Mouse (Mus musculus) mesoderm, embryonic 11.5 days (tissue): ENCODE measurements around the gene Zfp319.
"Not testable (repeated sequence)": the region's sequence is repeated elsewhere in the genome, so short reads cannot be mapped to it uniquely, and the experiment has no call there.

ENCODE experiments used
- DNase-seq: peaks from one replicate; pipeline ENCODE4 v3.0.0-alpha.2; 2012; ENCODE audit warnings: low read depth, low spot score

Gene Zfp319

DNA sequence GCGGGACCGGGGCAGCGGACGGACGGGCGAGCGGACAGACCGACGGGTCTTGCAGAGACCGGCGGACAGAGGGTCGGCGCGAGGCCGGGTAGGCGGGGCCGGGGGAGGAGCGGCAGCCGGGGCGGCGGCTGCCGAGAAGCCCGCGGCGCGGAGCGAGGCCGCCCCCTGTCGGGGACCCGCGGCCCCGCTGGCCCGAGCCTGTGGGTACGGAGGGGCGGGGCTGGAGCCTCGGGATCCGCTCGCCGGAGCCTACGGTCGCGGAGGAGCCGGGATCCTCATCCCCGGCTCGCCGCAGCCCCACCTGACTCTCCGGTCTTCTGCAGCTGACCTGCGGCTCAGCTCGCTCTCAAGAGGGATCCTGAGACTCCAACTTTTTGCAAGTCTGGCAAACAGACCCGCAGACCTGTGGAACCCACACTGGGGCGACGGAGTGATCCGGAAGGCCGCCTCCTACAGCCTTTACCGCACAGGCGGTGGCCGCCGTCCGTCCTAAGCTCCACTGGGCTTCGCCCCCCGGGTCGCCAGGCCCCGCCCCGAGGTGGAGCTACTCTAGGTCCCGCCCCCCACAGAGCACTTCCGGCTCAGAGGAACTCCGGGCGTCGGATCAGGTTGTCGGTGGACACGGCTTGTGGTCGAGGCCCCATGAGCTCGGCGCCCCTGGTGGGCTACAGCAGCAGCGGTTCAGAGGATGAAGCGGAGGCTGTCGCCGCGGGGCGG, at the start of gene Zfp319, which contains the start of gene Usb1:
Zfp319 (minus strand) TSS at position 231 of the 717 bp plus-strand sequence.
Usb1 (plus strand) TSS at position 565 of the 717 bp plus-strand sequence.
- DNase-seq, result peak; percentile 97

DNA sequence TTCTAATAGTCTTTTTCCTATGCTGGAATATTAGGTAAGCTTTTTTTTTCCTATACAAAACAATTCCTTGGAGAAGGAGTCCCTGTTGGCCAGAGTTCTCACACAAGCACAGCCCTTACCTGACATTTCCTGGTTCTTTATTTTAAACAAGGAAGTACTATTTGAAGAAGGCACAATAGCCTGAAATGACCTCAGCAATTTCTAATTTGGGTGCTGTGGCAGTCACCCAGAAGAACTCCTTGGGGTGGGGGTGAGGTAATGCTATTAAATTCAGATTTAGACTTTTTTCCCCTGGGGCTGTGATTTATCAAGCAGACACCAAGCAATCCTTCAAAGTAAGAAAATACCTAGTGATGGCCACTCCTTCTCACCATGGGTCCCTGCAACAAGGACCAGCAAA, 49.2 kb upstream of the Zfp319 start:
- DNase-seq, result no peak

- DNase-seq, result not testable (repeated sequence)
Measured at GRCm38 (mm10) chr8:95378928-95379327, 47.2 kb upstream of the Zfp319 start.

- no peak for DNase-seq
Measured at GRCm38 (mm10) chr8:95377863-95378291, 46.1 kb upstream of the Zfp319 start.

DNA sequence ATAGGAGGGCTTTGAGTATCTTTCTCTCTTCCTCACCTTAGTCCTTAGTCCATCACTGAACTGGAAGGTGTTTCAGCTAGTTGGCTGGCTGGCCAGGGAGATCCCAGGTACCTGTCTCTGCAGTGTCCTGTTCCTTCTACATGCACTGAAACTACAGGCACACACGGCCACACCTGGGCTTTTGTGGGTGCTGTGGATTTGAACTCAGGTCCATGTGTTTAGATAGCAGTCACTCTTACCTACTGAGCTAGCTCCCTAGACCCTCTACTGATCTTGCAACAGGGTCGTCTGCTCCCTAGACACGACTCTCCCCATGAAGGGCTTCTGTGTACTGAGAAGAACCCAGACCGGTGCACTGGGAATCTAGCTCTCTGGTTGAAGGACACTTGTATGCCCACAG, 45.4 kb upstream of the Zfp319 start:
- DNase-seq, result no peak

DNA sequence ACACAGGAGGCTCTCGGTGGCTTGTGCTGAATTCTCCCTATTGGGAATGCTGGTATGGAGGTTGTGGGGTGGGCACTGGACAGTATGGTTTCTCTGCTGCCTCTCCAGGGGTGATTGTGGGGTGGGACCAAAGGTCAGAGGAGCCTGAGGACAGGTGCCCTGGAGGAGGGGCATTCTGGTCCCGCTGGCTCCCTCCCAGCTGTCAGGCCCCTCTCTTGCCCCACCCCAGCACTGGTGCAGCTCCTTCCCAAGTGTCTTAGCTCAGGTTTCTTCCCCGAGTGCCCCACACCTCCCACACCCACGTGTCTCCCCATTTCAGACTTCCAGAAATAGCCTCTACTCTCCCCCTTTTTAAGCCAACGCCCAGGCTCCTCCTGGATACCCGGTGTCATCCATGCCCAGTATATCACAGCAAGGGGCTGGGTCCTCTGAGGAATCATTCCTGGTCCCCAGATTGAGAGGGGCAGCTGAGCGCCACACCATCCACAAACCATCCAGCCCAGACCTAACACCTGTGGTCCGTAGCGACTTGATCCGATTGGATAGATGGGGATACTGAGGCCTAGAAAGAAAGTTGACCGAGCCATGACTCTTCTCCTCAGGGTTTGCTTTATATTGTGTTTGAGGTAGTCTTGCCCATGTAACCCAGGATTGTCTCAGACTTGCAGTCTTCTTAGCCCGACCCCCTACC, 44.7 kb upstream of the Zfp319 start:
- DNase-seq, result no peak

DNA sequence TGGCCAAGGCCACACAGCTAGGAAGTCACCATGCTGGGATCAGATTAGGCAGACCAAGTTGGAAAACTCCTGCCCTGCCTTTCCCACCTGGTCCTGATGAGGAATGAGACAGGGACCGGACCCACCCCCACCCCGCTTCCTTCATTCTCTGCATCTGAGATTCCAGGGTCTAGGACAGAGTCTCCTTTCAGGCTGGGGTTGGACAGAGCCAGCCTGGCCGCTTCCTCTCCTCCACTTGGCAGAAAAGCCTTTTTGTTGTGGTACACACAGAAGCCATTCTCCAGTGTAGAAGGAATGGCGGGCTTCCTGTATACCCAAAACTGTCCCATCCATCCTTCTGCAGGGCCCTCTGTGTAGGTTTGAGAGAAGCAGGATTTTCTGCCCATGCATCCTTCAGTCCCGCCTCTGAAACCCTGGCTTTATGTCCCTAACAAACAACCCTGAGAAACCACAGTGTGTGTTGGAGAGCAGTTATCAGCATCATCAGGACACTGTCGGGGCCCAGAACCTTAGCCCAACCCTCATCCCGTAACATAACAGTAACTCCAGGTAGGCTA, 43.7 kb upstream of the Zfp319 start:
- DNase-seq, result no peak

DNA sequence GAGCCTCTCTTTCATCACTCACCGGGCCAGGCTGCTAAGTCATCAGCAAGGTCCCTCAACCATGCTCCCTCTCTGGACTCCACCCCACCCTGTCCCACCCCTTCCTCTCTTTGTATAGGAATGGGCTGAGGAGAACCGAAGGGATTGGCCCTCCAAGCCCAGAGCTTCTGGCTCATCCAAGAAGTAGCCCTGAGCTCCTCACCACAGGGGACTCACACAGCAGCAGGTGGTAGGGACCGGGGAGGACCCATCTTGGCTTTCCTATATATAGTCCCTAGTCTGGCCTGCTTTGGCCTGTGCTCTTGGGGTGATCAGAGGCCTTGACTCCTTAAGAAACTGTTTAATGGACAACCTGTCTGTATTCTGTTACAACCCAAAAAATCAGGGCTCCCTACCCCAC, 42.7 kb upstream of the Zfp319 start:
- no peak for DNase-seq

DNA sequence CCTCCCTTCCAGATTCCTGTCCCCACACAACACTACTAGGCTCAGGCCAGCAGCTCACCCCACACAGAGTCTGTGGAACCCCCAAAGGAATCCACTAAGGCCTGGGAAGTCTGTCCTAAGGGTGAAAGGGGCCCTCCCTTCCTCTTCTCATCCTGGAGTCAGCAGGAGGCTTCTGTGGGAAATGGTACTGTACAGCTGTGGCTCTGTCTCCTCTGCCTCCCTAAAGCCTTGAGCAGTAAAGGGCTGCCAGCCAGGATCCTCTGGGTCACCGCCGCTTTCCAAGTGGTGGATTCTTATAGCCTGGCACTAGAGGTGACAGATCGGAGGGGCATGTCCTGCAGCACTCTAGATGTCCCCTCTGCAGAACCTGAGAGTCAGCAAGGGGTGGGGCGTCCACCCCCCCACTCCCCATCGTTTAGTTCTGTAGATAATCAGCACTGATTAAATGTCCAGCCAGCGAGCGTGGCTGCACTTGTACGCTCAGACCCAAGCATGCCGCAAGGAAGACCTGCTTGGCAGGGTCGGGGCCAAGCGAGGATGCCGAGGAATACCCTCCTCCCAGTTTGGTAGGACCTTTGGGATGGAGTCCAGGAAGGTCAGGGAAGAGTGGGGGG, 41.7 kb upstream of the Zfp319 start:
- DNase-seq, result no peak

GRCm38 (mm10) chr8:95369581-95370326, 38.0 kb upstream of the Zfp319 start:
- peak; percentile 30 for DNase-seq

- no peak for DNase-seq
Measured at GRCm38 (mm10) chr8:95363849-95364248, 32.1 kb upstream of the Zfp319 start.

GRCm38 (mm10) chr8:95362272-95362671, 30.5 kb upstream of the Zfp319 start:
- no peak for DNase-seq

DNA sequence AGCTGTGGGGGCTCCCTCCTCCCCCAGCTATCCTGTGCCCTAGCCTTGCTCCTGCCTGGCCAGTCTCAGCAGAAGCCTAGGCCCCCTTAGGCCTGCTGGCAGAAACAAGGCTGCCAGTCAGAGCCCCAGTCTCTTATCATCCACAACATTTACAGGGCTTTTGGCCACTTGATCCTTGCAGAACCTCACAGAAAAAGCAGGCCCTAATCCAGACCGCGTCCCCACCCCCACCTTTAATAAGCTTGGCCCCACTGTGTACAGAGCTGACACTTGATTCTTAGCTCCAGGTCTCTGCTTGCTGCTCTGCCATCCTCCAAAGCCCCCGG, 29.2 kb upstream of the Zfp319 start:
- DNase-seq, result no peak

DNA sequence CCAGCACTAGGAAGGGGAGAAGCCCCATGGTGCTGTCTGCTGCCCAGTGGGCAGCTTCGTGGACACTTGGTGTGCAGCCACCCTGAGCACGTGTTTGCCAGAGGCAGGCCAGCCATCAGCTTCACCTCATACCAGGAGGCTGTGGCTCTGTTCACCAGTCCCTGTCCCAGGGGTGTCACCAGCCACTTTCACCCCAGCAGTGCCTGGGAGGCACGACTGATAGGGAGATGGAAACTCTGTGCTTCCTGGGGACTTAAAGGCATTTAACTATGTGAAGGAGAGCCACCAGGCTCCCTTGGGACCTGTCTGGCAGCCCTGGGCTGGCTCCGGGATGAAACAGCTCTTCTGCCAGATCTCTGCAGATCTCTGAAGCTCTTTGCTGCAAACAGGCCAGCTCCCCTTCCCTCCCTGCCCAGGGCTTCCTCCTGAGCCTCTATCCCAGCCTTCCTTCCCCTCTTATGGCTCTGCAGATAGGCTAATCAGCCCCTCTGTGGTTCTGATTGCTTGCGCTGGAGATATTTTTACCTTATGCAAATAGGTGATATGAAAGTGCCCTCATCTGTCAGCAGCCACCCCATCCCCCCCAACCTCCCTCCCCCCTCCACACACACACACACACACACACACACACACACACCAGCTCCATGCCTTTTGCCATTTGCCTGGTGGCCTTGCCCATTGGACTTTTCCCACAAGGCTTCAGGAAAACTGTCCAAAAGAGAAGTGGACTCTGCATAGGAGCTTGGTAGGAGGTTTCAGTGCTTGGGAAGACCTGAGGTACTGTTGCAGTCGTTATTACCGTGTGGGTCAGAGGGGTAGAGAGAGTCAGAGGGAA, 28.6 kb upstream of the Zfp319 start:
- DNase-seq, result no peak

DNA sequence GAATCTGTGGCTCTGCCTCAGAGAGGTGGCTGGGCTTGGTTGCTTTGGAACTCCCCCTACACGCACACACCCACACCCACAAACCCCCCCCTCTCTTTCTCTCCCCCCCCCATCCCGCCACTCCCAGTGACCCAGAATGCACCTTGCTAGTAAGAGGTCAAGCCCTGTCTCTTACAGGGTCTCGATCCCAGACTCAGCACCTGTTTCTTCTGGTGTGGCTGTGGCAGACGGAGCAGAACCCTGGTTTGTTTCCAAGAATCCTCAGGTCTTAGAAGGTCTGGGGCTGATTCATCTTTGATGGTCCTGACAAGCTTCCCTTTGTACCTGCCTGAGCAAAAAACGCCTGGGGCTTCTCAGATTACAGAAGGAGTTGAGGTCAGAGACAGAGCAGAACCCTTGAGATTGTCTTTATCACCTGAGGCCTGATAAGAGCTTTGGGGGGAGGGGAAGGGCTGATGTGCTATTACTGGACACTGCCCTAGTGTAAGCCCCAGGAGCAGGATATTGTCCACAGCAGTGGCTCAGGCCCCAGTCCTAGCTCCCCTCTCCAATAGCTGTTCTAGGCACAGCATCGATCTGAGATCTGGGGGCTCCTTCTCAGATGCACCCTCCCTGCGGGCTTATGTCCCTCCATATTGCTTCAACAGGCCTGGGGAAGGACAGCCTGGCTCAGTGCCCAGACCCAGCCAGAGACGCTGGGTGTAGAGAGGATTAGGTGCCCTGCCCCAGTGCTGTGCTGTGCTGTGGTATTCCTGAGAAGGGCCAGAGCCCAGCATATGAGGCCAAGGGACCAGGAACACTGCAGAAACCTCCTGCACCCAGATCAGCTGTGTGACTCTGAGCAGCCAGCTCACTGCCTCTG, 27.0 kb upstream of the Zfp319 start:
- no peak for DNase-seq

- no peak for DNase-seq
Measured at GRCm38 (mm10) chr8:95354606-95355005, 22.9 kb upstream of the Zfp319 start.

GRCm38 (mm10) chr8:95352871-95353866, 21.4 kb upstream of the Zfp319 start:
- peak; percentile 64 for DNase-seq

GRCm38 (mm10) chr8:95352151-95352870, 20.6 kb upstream of the Zfp319 start, which contains the start of gene Mmp15:
Mmp15 (plus strand) TSS chr8:95352268.
- DNase-seq, result peak; percentile 77
